Mouse (Mus musculus) forebrain, embryonic 12.5 days (tissue): ENCODE results near the gene Efcc1. TPM values are rescaled to one million over a fixed set of nuclear protein-coding genes. Genes with fewer than 3 reads are reported as not detected.

Experiments used
- ATAC-seq: fragments of 200-750 bp; cut with Nextera tagmentation; 2 replicates; pipeline ENCODE4 v1.8.0; 2017; ENCODE audit warnings: moderate TSS enrichment; ENCODE audit not compliant: low FRiP score
- H3K27ac ChIP-seq: fragments of 300-500 bp; sonication (generic); 2 replicates; pipeline ENCODE4 v1.5.1; 2016; ENCODE audit warnings: mild to moderate bottlenecking
- H3K27me3 ChIP-seq: fragments of 300-500 bp; sonication (generic); 2 replicates; pipeline ENCODE4 v1.6.1; 2016; ENCODE audit warnings: mild to moderate bottlenecking
- H3K36me3 ChIP-seq: fragments of 300-500 bp; sonication (generic); replicated peaks from 2 replicates; pipeline ENCODE4 v1.6.1; 2016; ENCODE audit warnings: mild to moderate bottlenecking
- H3K4me1 ChIP-seq: fragments of 300-500 bp; sonication (generic); 2 replicates; pipeline ENCODE4 v1.6.1; 2016
- H3K4me2 ChIP-seq: fragments of 300-500 bp; sonication (generic); 2 replicates; pipeline ENCODE4 v1.6.1; 2016; ENCODE audit warnings: mild to moderate bottlenecking, moderate library complexity
- H3K4me3 ChIP-seq: fragments of 300-500 bp; sonication (generic); replicated peaks from 2 replicates; pipeline ENCODE4 v1.5.1; 2016; ENCODE audit warnings: mild to moderate bottlenecking
- H3K9ac ChIP-seq: fragments of 300-500 bp; sonication (generic); 2 replicates; pipeline ENCODE4 v1.6.1; 2016; ENCODE audit warnings: mild to moderate bottlenecking
- H3K9me3 ChIP-seq: fragments of 300-500 bp; sonication (generic); 2 replicates; pipeline ENCODE4 v1.6.1; 2016
- WGBS: fragments of 180-500 bp; shearing (Covaris S2); methylation state at CpG from one replicate; pipeline ENCODE4 v1.1.7; 2016; 5-methylcytosine and 5-hydroxymethylcytosine counted together
- polyA plus RNA-seq: library from polyadenylated mRNA; unstranded; fragments of >200 nt; fragmentation: Nextera tagmentation; extraction: Ambion mirVana; gene quantifications from 2 replicates; pipeline ENCODE4 v1.2.1, GENCODE M21; 2016

The Efcc1 gene
- polyA plus RNA-seq, 1 experiment from 2014 or later, result 2.0 TPM

- H3K27ac ChIP-seq, result no peak overlapping the region
- no peak for ATAC-seq
Measured at GRCm38 (mm10) chr6:87746059-87746458, 15.4 kb downstream of the Efcc1 start.

GRCm38 (mm10) chr6:87746849-87747248 lies 16.2 kb downstream of the Efcc1 start:
- Histone ChIP-seq H3K4me1 (no peaks in the 10 kb centered on the region), H3K27me3 (no peaks in the 10 kb centered on the region), H3K4me2 (no peak overlapping the region), H3K27ac (no peak overlapping the region), H3K36me3 (no peaks in the 10 kb centered on the region), H3K9ac (no peak overlapping the region), H3K4me3 (no peak overlapping the region), H3K9me3 (no peaks in the 10 kb centered on the region)
- ATAC-seq, result no peak
- WGBS, result 81% methylated on average over 2 of the region's 2 CpGs

More at GRCm38 (mm10) chr6:87746059-87746458, 15.4 kb downstream of the Efcc1 start:
- WGBS, result 77% methylated on average over 3 of the region's 3 CpGs
- H3K27me3 ChIP-seq, result no peaks in the 10 kb centered on the region
- H3K36me3 ChIP-seq, result no peaks in the 10 kb centered on the region
- no peaks in the 10 kb centered on the region for H3K4me1 ChIP-seq
- no peak overlapping the region for H3K9ac ChIP-seq
- no peaks in the 10 kb centered on the region for H3K9me3 ChIP-seq
- no peak overlapping the region for H3K4me2 ChIP-seq
- H3K4me3 ChIP-seq, result no peak overlapping the region

GRCm38 (mm10) chr6:87748078-87748477 lies 17.4 kb downstream of the Efcc1 start:
- Histone ChIP-seq H3K27me3 (no peaks in the 10 kb centered on the region), H3K4me2 (no peak overlapping the region), H3K9ac (no peak overlapping the region), H3K4me1 (no peaks in the 10 kb centered on the region), H3K9me3 (no peaks in the 10 kb centered on the region), H3K27ac (no peak overlapping the region), H3K4me3 (no peak overlapping the region), H3K36me3 (no peaks in the 10 kb centered on the region)
- ATAC-seq, result no peak
- 86% methylated on average over 2 of the region's 2 CpGs for WGBS

GRCm38 (mm10) chr6:87748531-87748930 lies 17.9 kb downstream of the Efcc1 start:
- Histone ChIP-seq H3K9me3 (no peaks in the 10 kb centered on the region), H3K4me2 (no peak overlapping the region), H3K27me3 (no peaks in the 10 kb centered on the region), H3K27ac (no peak overlapping the region), H3K9ac (no peak overlapping the region), H3K4me3 (no peak overlapping the region), H3K4me1 (no peaks in the 10 kb centered on the region), H3K36me3 (no peaks in the 10 kb centered on the region)
- 90% methylated on average over 6 of the region's 6 CpGs for WGBS
- ATAC-seq, result no peak

- Histone ChIP-seq H3K4me2 (no peak overlapping the region), H3K4me1 (no peaks in the 10 kb centered on the region; the same call in 1 of the 2 replicates), H3K4me3 (no peak overlapping the region), H3K9me3 (no peaks in the 10 kb centered on the region), H3K27ac (no peak overlapping the region), H3K27me3 (no peaks in the 10 kb centered on the region), H3K36me3 (no peaks in the 10 kb centered on the region), H3K9ac (no peak overlapping the region)
- WGBS, result 93% methylated on average over 8 of the region's 8 CpGs
- no peak for ATAC-seq
Measured at GRCm38 (mm10) chr6:87750184-87750910, 19.7 kb downstream of the Efcc1 start.

- Histone ChIP-seq H3K4me3 (no peak overlapping the region), H3K27me3 (no peaks in the 10 kb centered on the region), H3K4me2 (no peak overlapping the region), H3K36me3 (no peaks in the 10 kb centered on the region), H3K27ac (no peak overlapping the region), H3K9ac (no peak overlapping the region), H3K9me3 (no peaks in the 10 kb centered on the region), H3K4me1 (no peaks in the 10 kb centered on the region; the same call in 1 of the 2 replicates)
- 92% methylated on average over 6 of the region's 6 CpGs for WGBS
- ATAC-seq, result no peak
Measured at GRCm38 (mm10) chr6:87751574-87751973, 20.9 kb downstream of the Efcc1 start.

GRCm38 (mm10) chr6:87755196-87755595 lies 24.5 kb downstream of the Efcc1 start:
- Histone ChIP-seq H3K4me3 (no peak overlapping the region), H3K9me3 (no peaks in the 10 kb centered on the region), H3K36me3 (no peaks in the 10 kb centered on the region), H3K4me1 (no peaks in the 10 kb centered on the region; the same call in 1 of the 2 replicates), H3K9ac (no peak overlapping the region), H3K27ac (no peak overlapping the region), H3K4me2 (no peak overlapping the region), H3K27me3 (no peaks in the 10 kb centered on the region)
- ATAC-seq, result no peak
- WGBS, result 89% methylated on average over 4 of the region's 4 CpGs

- no peak overlapping the region for H3K9ac ChIP-seq
- no peaks in the 10 kb centered on the region; the same call in 1 of the 2 replicates for H3K4me1 ChIP-seq
- no peak overlapping the region for H3K4me3 ChIP-seq
- H3K27me3 ChIP-seq, result no peaks in the 10 kb centered on the region
- WGBS, result 94% methylated on average over 8 of the region's 8 CpGs
- no peak for ATAC-seq
- no peaks in the 10 kb centered on the region for H3K36me3 ChIP-seq
- H3K9me3 ChIP-seq, result no peaks in the 10 kb centered on the region
- H3K4me2 ChIP-seq, result no peak overlapping the region
- H3K27ac ChIP-seq, result no peak overlapping the region
Measured at GRCm38 (mm10) chr6:87756896-87757295, 26.2 kb downstream of the Efcc1 start.

GRCm38 (mm10) chr6:87759404-87759803 lies 28.7 kb downstream of the Efcc1 start:
- no peaks in the 10 kb centered on the region for H3K27me3 ChIP-seq
- H3K9me3 ChIP-seq, result no peaks in the 10 kb centered on the region
- WGBS, result 75% methylated on average over 3 of the region's 3 CpGs
- no peak overlapping the region for H3K27ac ChIP-seq
- no peak overlapping the region for H3K4me3 ChIP-seq
- no peak overlapping the region for H3K9ac ChIP-seq
- H3K4me2 ChIP-seq, result no peak overlapping the region
- ATAC-seq, result no peak
- H3K4me1 ChIP-seq, result no peaks in the 10 kb centered on the region
- H3K36me3 ChIP-seq, result no peaks in the 10 kb centered on the region

- Histone ChIP-seq H3K27me3 (no peaks in the 10 kb centered on the region), H3K4me2 (no peak overlapping the region), H3K9me3 (no peaks in the 10 kb centered on the region), H3K9ac (no peak overlapping the region), H3K27ac (no peak overlapping the region), H3K36me3 (no peaks in the 10 kb centered on the region), H3K4me1 (no peaks in the 10 kb centered on the region), H3K4me3 (no peak overlapping the region)
- no peak for ATAC-seq
- 80% methylated on average over 3 of the region's 3 CpGs for WGBS
Measured at GRCm38 (mm10) chr6:87759850-87760249, 29.2 kb downstream of the Efcc1 start.

GRCm38 (mm10) chr6:87762161-87762560 lies 31.5 kb downstream of the Efcc1 start:
- no peaks in the 10 kb centered on the region for H3K36me3 ChIP-seq
- no peak overlapping the region for H3K4me3 ChIP-seq
- no peaks in the 10 kb centered on the region for H3K27me3 ChIP-seq
- H3K9ac ChIP-seq, result no peak overlapping the region
- ATAC-seq, result no peak
- WGBS, result 87% methylated on average over 5 of the region's 5 CpGs
- no peak overlapping the region for H3K4me2 ChIP-seq
- H3K4me1 ChIP-seq, result no peaks in the 10 kb centered on the region
- H3K27ac ChIP-seq, result no peak overlapping the region
- no peaks in the 10 kb centered on the region for H3K9me3 ChIP-seq

- Histone ChIP-seq H3K27ac (no peak overlapping the region), H3K4me3 (no peak overlapping the region), H3K9me3 (no peaks in the 10 kb centered on the region), H3K36me3 (no peaks in the 10 kb centered on the region), H3K4me2 (no peak overlapping the region), H3K4me1 (no peaks in the 10 kb centered on the region), H3K27me3 (no peaks in the 10 kb centered on the region), H3K9ac (no peak overlapping the region)
- WGBS, result 69% methylated on average over 4 of the region's 4 CpGs
- no peak for ATAC-seq
Measured at GRCm38 (mm10) chr6:87763376-87764280, 33.0 kb downstream of the Efcc1 start.
